Mouse (Mus musculus) skeletal muscle tissue, adult 2 months (tissue): ENCODE data around the gene Spa17.

Source experiments
- DNase-seq: peaks from one replicate; pipeline ENCODE4 v3.0.0-alpha.2; 2012; ENCODE audit warnings: low read depth, low spot score

Spa17 gene

DNA sequence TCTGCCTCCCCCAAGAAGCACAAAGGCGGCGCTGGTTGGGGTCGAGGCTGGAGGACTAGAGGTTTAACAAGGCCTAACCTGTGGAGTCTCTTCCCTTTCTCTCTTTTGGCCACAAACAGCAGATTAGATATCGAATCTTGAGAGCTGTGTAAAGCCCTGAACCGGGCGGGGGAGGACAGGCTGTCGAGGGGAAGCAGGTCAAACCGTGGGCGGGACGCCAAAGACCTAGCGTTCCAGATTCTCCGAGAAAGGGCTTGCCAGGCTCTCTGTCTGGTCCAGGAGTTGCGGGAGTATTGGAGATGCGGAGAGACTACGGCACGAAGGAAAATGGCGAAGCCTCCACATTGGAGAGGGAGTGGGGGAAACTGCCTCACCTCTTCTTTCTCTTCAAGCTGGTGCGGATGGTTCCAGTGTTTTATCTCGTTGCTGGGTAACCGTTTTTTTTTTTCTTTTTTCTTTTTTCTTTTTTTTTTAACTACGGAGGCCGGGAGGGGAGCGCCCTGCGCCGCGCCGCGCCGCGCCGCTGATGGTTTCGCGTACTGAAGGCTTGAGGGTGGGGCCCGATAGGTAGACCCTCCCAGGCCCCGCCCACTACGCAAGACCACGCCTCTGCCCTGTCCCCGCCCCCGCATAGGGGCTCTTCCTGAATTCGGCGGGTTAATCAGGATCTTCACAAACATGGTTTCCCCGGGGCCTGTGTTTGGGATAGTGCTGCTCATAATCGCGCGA is at the start of gene Spa17:
TSS of gene Spa17 (minus strand) at position 541 of the 729 bp plus-strand sequence.
- peak; percentile 89 for DNase-seq

GRCm38 (mm10) chr9:37663210-37663609 is 49.7 kb upstream of the Spa17 start:
- DNase-seq: no peak

- DNase-seq: no peak
Observed at GRCm38 (mm10) chr9:37659413-37659812, 45.9 kb upstream of the Spa17 start.

DNA sequence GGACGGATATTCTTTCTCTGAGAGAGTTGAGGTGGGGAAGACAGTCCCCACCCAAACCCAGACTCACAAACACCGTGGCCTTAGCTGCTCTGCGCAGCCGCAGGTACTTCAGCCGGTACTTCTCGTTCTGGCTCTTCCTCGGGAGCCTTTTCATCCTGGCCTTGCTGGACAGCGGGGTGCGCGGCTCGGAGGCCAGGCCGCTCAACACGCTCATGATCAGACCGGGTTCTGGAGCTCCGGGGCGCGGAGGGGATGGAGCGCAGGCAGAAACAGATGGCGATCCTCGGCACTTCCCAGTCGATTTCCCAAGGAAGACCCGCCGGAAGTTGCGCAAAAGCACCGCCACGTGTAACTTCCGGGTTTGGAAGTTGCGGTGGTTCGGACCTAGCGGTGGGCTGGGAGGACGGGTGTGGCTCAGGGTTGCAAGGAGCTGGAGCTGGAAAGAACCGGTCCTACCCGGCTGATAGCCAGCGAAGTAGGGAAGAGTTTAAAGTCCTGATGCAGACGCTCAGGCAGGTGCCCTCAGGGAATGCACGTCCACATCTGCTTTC is 43.5 kb upstream of the Spa17 start, which contains the start of gene Tbrg1:
TSS of gene Tbrg1 (minus strand) at position 382 of the 551 bp plus-strand sequence.
- DNase-seq: peak; percentile 74

DNA sequence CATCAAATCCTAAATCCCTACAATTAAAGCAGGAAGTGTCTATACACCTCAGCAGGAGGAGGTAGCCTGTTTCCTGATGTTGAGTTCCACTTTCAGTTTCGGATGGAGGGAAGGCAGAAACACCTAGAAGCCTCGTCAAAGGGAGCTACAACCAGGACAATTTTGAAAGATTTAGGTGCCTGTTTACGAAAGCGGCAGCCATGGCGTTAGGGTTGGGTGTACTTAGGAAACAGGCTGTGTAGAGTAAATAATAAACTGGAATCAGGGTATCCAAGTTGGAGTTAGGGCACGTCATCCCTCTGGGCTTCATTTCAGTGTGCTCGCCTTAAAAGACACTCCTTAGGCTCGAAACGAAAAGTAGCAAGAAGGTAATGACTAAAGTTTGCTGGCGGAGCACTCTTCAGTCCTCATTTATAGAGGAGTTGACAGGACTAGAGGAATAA is 42.9 kb upstream of the Spa17 start:
- DNase-seq: no peak

GRCm38 (mm10) chr9:37655961-37656360 is 42.4 kb upstream of the Spa17 start:
- DNase-seq: no peak

- DNase-seq: no peak
Observed at GRCm38 (mm10) chr9:37653836-37654235, 40.3 kb upstream of the Spa17 start.

DNA sequence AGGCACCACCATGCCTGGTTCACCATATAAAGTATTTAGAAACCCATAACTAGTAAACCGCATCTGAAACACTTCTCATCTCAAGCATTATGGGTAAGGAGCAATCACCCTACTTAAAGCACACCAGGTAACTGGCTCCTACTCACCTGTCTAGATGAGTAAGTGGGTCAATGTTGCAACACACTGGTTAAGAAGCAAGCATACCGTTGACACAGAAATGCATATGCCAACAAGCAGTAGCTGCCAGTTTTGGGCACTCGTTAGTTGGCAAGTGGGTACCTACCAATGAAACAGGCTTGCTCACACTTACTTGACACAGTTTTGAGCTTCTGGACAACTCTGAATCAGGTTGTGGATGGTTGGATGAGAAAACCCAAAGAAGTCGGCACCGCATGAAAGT is 37.1 kb upstream of the Spa17 start:
- no peak for DNase-seq

DNA sequence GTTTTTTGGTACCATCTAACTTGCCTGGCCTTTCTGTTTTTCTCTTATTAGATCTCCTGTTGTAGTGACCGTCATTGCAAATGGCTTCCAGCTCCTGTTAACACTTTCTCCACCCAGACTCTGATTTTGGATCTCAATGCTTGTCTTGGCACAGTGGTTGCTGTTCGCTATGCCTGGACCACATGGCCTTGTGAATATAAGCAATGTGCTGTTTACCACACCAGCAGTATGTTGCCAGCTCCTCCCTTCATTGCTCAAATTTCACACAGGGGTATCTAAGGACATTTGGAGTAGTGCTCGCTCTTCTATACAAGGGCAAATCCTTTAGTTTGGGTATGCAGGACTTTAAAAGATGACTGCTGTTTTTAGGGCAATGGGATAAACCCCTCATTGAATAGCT is 32.7 kb upstream of the Spa17 start:
- DNase-seq: no peak

- no peak for DNase-seq
Observed at GRCm38 (mm10) chr9:37638721-37639120, 25.2 kb upstream of the Spa17 start.

GRCm38 (mm10) chr9:37636800-37637542 is 23.4 kb upstream of the Spa17 start:
- no peak for DNase-seq

- no peak for DNase-seq
Observed at GRCm38 (mm10) chr9:37636335-37636734, 22.8 kb upstream of the Spa17 start.

GRCm38 (mm10) chr9:37634269-37634668 is 20.7 kb upstream of the Spa17 start:
- no peak for DNase-seq

DNA sequence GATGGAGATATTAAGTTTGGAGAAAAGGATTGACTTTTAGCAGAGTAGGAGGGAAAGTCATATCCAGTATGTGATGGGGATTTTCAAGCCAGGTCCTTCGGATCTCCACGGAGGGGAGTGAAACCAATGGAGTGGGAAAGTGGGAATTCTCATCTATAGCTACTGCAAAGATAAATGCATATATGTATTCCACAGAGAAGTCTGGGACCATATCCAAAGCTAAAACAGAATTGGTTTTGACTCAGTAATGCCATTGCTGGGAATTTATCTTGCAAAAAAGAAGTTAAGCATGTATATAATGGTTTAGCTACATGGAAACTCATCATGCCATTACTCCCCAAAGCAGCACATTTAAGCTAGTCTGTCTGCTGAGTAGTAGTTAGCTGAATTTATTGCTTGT is 18.8 kb upstream of the Spa17 start:
- DNase-seq: no peak

GRCm38 (mm10) chr9:37629941-37630340 is 16.4 kb upstream of the Spa17 start:
- DNase-seq: no peak

GRCm38 (mm10) chr9:37628581-37628980 is 15.1 kb upstream of the Spa17 start:
- DNase-seq: no peak

DNA sequence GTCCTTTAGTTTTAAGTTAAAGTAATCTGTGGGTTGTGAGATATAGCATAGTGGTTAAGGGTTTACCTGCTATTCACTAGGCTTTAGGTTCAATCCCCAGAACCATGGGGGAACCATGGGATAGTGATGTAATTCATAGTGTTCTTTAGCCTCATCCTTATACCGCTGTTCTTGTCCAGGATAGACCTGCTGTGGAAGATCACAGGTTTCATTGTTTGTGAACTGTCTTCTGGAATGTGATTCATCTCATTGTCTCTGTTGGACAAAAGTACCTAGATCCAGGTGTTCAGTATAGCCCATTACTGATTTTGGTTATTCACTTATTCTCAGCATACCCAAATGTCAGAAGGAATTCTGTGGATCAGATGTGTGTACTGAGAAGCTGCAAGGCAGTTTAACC is 13.7 kb upstream of the Spa17 start:
- no peak for DNase-seq

- DNase-seq: no peak
Observed at GRCm38 (mm10) chr9:37626103-37626567, 12.6 kb upstream of the Spa17 start.

GRCm38 (mm10) chr9:37625641-37626040 is 12.1 kb upstream of the Spa17 start:
- DNase-seq: no peak

- DNase-seq: no peak
Observed at GRCm38 (mm10) chr9:37625129-37625528, 11.6 kb upstream of the Spa17 start.

- no peak for DNase-seq
Observed at GRCm38 (mm10) chr9:37624502-37624901, 11.0 kb upstream of the Spa17 start.

DNA sequence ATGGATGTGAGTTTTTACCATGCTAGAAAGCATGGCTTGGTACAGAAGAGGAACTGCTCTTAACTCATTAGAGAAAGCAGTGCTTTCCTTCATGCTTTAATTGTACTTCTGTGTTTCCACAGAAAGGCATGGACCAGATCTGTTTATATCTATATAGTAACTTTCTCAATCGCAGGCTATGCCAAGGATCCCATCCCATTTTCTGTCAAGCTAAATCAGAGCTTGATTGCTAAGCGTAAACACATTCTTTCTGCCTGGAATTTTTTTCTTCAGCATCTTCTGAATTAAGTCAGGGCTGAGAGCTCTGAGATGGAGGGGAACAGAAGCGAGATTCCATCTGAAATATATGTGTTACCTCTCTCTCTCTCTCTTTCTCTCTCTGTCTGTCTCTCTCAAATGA is 10.5 kb upstream of the Spa17 start:
- DNase-seq: no peak

GRCm38 (mm10) chr9:37621290-37621689 is 7.8 kb upstream of the Spa17 start:
- DNase-seq: no peak
